Mouse (Mus musculus) cerebellum, postnatal 4 days (tissue): ENCODE data around the gene Acad12.
"Not testable (repeated sequence)": the region's sequence is repeated elsewhere in the genome, so short reads cannot be mapped to it uniquely, and the experiment has no call there.

ENCODE experiments used
- DNase-seq, 2 experiments: peaks; one replicate each; pipeline ENCODE4 v3.0.0; 2022; ENCODE audit warnings: low spot score in 2 of 2, mixed read lengths in 1 of 2

Acad12 gene

GRCm38 (mm10) chr5:121612036-121612435 lies 6.7 kb downstream of the Acad12 start:
- no peak for DNase-seq

- DNase-seq = not testable (repeated sequence)
These were observed 9.1 kb downstream of the Acad12 start for GRCm38 (mm10) chr5:121609556-121610135.

GRCm38 (mm10) chr5:121606151-121606550 lies 12.6 kb downstream of the Acad12 start:
- peak; percentile 49 to 70 for DNase-seq

GRCm38 (mm10) chr5:121603815-121604214 lies 14.9 kb downstream of the Acad12 start:
- DNase-seq = not testable (repeated sequence)

- DNase-seq = peak; percentile 72 to 86
These were observed 17.0 kb downstream of the Acad12 start for GRCm38 (mm10) chr5:121601547-121602299.

GRCm38 (mm10) chr5:121598871-121599610 lies 19.7 kb downstream of the Acad12 start:
- DNase-seq = no peak

- DNase-seq = no peak
These were observed 20.7 kb downstream of the Acad12 start for GRCm38 (mm10) chr5:121597991-121598537.

- no peak for DNase-seq
These were observed 21.4 kb downstream of the Acad12 start for GRCm38 (mm10) chr5:121597332-121597731.

GRCm38 (mm10) chr5:121596226-121596625 lies 22.5 kb downstream of the Acad12 start:
- no peak for DNase-seq

- no peak for DNase-seq
These were observed 23.0 kb downstream of the Acad12 start for GRCm38 (mm10) chr5:121595758-121596157.

GRCm38 (mm10) chr5:121594714-121595313 lies 23.9 kb downstream of the Acad12 start:
- DNase-seq = no peak

GRCm38 (mm10) chr5:121593451-121594401 lies 25.0 kb downstream of the Acad12 start, which contains the start of gene Aldh2:
Gene Aldh2 (minus strand): TSS chr5:121593824.
- DNase-seq = peak; percentile 34 to 72

- no peak for DNase-seq
These were observed 25.8 kb downstream of the Acad12 start for GRCm38 (mm10) chr5:121592816-121593407.

- DNase-seq = no peak
These were observed 26.5 kb downstream of the Acad12 start for GRCm38 (mm10) chr5:121592064-121592815.

GRCm38 (mm10) chr5:121591417-121592063 lies 27.2 kb downstream of the Acad12 start:
- no peak for DNase-seq

GRCm38 (mm10) chr5:121589928-121590327 lies 28.8 kb downstream of the Acad12 start:
- DNase-seq = no peak

- no peak for DNase-seq
These were observed 32.2 kb downstream of the Acad12 start for GRCm38 (mm10) chr5:121586400-121587039.

GRCm38 (mm10) chr5:121585699-121586098 lies 33.0 kb downstream of the Acad12 start:
- no peak for DNase-seq
